Mouse (Mus musculus) MEL-GATA-1-ER (cell line): ENCODE measurements around the gene Slc25a26.

Source experiments
- DNase-seq: peaks from one replicate; pipeline ENCODE4 v3.0.0-alpha.2; 2012; ENCODE audit warnings: low read depth; ENCODE audit errors: extremely low read depth

The Slc25a26 gene

DNA sequence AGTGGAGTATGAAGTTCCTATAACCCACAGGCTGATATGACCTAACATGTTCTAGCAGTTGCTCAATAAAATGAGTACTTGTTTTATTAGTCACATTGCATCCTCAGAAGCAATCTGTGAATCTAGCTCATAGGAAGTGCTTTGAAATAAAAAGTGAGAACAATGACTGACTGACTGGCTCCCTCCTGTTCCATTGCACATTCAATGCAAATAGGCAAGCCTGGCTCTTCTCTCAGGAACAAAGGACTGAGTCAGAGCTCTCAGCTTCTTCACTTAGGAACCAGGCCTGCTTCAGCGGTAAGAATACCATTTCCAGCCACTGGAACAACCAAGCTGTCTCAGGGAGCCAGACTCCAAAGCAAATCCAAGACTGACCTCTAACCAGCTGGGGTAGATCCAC lies 135.2 kb downstream of the Slc25a26 start:
- DNase-seq = no peak

DNA sequence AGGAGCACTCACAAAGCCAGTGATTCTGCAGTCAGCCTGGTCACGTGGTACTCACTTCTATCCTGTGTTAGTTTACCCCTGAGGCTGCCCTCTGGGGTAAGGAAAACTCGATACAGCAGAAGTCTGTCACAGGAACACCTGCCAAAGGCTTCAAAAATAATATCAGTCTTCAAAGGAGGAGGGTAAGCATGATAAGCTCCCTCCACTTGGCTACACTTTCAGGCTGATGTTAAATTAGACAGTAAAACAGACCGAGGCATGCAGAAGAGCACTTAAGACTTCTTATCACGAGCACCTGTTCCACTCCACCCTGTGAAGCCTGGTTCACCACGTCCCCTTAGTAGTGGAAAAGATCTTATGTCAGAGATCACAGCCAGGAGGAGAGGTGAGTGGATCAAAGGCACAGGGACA lies 136.9 kb downstream of the Slc25a26 start:
- no peak for DNase-seq

DNA sequence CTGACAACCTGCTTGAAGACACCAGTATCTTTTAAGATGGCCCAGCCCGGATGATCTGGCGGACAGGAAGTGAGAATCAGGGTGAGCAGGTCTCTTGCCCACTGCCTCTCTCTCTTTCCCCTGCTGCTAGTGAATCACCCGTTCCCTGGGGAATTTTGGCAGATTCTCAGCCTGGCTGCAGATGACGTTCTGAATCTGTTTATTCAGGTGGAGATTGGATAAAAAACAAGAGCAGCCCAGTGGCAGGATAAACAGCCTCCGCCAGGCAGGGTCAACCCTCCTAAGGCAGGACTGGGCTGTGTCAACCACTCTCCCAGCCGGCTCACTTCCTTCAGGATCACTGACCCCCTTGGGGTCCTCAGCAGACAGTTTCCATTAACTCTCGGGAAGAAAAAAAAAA lies 140.2 kb downstream of the Slc25a26 start:
- DNase-seq = no peak

DNA sequence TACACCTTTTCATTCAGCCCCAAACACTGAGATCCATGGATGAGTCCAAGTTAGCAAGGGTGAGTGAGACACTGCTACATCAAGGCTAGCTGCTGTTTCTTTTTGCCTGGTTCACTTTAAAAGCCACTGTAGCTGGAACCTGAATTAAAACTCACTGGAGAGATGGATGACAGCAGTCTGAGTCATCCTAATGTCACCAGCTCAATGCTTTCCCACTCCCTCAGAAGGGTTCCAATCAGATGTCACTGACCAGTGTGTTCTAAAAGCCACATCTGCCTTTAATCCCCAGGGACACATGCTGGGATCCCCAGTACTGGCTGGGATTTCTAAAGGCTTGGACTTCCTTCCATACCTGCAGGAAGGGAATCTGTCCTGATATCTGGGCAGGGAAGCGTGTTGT lies 141.9 kb downstream of the Slc25a26 start:
- no peak for DNase-seq

DNA sequence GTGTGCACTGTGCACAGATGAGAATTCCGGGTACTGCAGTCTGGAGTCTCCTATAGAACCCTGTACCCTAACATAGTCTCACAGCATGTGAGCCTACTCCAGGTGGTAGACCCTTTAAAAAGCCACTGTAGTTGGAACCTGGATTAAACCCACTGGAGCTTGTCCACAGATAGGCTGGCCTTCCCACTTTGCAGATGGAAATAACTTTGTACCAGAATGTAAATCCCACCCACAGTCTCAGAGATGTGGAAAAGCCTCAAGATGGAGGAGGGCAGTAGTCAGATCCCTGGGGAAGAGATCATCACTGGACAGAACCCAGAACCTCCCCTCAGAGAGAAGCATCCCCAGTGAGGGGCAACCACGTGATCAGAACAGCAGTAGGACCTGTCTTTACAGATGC lies 143.9 kb downstream of the Slc25a26 start:
- DNase-seq = no peak

DNA sequence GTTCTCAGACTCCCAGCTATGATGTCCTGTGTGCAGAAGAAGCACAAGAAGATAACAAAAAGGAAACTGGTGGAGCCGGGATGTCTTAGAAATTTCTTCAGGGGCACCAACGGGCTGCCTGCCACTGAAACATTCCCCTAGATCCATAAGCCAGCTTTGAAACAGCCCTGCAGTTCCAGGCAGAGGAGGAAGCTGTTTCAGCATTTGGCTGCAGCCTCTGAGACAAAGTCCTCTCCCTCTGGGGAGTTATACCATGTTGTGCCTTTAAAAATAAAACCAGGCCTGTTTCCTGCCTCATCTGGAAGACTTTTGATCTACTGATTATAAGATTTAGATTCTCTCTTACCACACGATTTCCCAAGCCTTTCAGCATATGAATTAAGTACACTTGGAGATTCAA lies 144.5 kb downstream of the Slc25a26 start:
- DNase-seq = no peak

DNA sequence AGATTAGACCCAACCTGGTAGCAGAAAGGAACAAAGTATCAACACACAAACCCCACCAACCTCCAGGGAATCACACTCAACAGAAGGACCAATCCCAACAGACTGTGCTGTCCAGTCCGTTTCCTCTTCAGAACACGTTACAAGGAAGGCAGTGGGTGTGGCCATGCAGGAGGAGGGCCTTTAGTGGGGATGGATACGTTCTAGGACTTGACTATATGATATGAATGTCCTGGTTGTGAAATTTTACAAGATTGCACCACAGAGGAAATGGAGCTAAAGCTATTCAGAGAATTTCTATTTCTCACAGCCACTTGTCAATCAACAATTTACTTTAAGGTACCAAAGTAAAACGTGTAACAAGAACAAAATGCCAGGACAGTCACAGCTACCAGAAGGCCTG lies 145.6 kb downstream of the Slc25a26 start:
- DNase-seq = no peak

DNA sequence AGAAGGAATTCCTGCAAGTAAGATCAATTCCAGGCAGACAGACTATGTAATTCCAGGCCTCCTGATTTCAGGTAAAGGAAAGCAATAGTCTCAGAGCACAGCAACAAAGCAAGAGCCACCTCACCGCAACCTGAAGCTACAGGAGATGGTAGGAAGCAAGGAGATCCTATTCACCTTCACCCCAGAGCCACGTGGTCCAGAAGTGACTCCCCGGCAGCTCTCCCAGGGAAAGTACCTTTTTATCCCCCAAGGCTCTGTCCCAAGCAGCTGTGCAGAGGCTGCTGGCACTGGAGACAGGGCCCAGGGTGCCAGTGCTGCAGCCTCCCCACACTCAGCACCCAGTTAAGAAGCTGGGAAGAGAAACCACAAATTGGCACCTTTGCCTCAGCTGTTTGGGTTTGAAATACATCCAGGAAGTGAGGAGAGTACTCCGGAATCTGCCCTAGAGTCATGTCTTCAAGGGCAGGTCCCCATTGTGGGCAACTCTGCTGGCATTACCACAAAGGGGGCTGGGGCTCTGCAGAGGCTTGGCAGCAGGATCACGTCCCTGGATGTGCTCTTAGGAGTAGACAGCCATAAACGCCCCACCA lies 146.2 kb downstream of the Slc25a26 start:
- no peak for DNase-seq

DNA sequence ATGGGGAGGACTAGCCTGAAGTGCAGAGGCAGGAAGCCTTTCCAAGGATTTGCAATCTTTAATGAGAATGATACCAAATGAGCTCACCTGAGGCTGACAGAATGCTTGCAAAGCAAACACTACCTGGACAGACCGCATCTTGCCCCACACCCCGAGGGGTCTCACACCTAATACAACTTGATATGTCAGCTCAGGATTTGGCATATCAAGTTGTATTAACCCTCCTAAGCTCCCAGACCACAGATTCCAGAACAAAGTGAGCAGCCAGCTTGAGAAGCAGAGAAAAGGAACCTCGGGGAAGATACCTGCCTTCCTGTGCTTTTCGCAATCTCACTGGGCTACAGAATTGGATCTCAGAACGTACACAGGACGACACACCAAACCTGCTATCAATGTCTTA lies 146.8 kb downstream of the Slc25a26 start:
- no peak for DNase-seq

DNA sequence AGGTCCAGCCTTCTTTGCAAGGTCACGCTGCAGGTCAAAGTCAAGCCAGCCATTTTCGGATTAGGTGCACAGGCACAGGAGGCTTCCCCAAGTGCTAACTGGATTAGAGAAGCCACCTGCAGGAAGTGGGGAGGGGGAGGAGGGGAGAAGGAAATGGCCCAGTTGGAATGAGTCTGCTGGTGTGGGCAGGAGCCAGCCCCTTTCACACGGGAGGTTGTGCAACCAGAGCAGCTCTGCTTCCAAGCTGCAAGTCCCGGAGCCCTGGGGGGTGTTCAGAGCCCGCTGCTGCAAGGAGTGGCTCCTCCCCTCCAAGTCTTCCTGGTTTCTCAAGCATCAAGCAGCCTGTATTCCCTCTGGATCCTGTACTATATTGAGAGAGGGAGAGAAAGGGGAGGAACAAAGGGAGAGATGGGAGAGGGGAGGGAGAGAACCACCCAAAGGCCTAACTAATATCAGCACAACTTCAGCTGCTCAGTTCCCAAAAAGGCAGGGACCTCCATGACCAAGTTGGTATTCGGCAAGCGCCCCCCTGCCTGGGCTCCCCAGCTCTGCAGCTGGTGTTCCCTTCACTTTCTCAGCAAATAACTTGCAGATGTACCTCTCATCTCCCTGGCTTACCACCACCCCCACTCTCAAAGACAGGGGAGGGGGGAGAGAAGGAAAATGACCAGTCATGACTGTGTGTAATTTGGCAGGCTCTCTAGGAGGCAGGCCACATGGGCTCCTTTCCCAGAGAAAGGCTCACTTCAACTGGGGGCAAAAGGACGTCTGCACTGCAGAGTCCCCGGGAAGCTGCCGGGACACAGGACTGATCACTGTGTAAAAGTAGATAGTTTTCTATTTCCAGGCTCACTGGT lies 147.7 kb downstream of the Slc25a26 start:
- DNase-seq = no peak

DNA sequence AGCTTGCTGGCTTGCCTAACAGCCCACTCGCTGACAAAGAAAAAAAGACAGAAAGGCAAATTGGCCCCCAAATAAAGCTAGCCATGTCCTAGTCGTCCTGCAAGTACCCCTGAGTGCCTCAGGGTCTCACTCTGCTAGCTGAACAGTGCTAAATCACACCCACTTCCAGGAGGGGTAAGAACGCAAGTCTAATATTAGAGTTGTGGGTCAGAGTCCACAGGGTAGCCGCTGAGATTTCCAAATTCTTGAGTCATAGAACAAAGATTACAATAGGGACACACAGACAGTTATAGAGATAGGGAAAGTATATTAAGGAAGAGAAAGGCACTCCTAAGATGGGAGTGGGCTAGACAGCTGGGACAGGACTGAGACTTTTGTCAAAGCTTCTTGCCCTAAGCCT lies 148.4 kb downstream of the Slc25a26 start:
- no peak for DNase-seq

DNA sequence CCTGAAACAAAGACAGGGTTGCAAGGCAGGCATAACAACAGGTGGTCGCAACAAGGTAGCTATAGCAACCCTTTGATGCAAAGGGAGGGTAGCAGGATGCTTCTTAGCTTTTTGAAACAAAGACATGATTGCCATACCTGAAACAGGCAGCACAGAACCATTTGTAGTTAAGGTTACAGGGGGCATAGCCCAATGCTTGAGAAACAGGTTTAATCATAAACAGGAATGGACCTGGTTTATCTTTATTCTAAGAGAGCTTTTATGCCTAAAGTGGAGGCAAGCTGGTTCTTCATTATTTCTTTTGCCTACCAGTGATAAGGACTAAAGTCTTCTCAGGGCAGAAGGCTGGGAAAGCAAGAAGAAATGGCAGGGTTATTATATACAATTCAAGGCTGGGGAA lies 149.5 kb downstream of the Slc25a26 start:
- DNase-seq = no peak

DNA sequence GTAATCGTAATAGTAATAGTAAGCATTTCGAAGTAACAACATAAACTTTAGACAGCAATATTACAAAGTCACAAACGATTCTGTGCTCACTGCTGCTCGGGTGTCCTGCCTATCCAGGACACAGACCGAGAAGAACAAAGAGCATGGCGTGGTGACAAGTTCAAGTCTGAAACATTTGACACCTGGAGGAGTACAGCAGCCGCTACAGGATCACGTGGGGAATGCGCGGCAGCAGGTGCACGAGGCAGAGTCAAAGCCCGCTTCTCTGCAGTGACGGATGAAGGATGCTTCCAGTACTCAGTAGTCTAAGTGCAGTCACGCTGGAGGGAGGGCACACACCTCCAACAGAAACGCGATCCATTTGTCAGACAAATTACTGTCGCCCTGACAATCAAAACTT lies 151.4 kb downstream of the Slc25a26 start:
- DNase-seq = no peak

DNA sequence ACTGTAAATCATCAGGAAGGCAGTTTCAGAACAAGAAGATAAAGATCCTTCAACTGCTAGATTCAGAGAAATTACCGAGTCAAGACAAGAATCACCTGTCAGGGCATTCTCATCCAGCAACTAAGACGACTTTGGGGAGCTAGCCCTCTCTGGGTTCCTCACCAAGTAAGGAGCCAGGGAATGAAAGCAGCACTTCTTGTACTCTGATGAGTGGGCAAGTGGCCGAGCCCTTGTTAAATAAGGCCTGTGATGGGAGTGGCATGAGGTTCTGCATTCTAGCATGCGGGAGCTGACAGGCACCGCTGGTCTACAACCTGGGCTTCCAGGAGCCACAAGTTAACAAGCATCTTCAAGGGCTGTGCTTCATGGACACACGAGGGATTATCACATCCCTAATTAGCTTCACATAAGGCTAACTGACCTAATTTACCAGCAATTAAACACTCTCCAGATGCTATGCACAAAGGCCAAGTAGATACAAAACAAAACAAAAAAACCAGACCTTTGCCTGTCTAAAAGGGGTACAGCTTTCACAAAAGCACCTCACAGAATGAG lies 152.6 kb downstream of the Slc25a26 start:
- no peak for DNase-seq

DNA sequence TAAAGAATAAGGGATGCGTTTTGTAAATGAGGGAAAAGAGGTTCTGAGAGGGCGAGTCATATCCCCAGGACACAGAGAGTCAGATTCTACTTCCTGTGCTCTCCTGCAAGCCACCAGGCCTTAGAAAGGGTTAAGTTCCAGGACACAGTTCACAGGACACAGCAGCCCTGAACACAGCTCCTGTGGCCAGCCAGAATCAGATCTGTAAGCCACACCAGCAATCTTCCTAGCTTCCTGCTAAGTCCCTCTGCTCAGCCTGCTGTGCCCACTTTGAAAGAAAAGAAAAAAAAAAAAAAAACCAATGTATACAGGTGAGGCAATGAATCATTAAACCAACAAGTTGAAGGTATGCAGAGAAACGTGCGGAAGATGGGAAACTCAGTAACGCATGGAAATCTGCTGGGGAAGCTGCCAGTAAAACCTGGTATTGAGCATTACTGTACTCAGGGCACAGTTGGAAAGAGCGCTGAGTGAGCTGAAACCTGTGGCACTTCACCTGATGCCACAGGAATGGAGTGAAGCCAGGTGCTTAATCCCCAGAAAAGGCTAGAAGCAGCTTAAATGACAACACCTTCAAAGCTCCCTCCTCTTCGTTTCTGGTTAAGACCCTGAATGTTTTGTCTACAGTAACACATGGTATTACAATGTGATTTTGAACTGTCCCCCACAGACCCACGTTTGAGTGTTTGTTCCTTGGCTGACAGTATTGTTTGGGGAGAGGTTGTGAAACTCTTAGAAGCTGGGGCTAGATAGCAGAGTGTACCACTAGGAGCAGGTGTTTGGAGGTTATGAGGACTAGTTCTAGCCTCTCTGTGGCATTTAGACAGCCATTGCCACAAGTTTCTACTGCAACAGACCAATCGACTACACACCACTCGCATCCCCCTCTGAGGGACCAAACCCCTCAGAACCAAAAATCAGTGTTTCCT lies 153.5 kb downstream of the Slc25a26 start:
- no peak for DNase-seq
